Mouse (Mus musculus) retina, postnatal 1 day (tissue): ENCODE measurements around the gene Olfr548-ps1.
"Not testable (repeated sequence)": the region's sequence is repeated elsewhere in the genome, so short reads cannot be mapped to it uniquely, and the experiment has no call there.

Experiments used
- DNase-seq: peaks from one replicate; pipeline ENCODE4 v3.0.0-alpha.2; 2012

Olfr548-ps1 gene

GRCm38 (mm10) chr7:102540596-102540995 is at the start of gene Olfr548-ps1:
Gene Olfr548-ps1 (plus strand): TSS chr7:102540896.
- no peak for DNase-seq

DNA sequence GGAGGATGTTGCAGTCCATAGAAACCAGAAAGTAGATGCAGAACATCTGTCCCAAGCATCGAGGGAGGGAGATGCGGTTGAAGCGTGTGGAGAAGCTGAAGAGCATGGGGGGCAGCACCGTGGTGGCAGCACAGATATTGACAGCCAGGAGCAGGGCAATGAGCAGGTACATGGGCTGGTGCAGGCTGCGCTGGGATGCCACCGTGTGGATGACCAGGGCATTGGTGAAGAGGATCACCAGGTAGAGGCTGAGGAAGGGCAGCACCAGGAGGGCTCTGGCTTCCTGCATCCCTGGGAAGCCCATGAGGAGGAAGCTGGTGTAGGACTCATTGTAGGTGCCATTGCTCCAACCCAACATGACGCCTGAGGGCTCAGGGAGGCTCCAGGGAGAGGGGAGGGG is 46.3 kb upstream of the Olfr548-ps1 start:
- DNase-seq, result not testable (repeated sequence)

- DNase-seq, result no peak
These were observed 41.2 kb upstream of the Olfr548-ps1 start, which contains the start of gene Olfr545 for GRCm38 (mm10) chr7:102499473-102499872. Gene Olfr545 (minus strand): TSS chr7:102499573.

- DNase-seq, result no peak
These were observed 38.7 kb upstream of the Olfr548-ps1 start for GRCm38 (mm10) chr7:102501986-102502385.

DNA sequence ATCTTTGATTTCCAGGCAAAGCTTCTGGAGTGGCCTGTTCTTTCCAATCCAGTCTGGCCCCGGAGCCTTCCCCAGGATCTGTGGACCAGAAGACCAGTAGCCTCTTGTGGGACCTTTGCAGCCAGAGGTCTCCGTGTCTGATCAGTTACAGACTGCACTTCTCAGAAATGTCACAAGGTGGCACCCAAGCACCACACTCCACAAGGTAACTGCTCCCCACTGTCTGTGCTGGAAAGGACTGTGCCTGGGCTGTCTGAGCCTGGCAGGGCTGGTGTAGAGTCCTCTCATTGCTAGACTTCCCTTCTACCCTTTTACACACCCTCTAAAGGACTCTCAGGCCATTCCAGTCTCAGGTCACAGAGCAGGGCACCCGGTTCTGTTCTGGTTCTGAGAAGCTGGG is 33.8 kb upstream of the Olfr548-ps1 start:
- peak; percentile 80 for DNase-seq

GRCm38 (mm10) chr7:102508066-102508465 is 32.6 kb upstream of the Olfr548-ps1 start:
- no peak for DNase-seq

DNA sequence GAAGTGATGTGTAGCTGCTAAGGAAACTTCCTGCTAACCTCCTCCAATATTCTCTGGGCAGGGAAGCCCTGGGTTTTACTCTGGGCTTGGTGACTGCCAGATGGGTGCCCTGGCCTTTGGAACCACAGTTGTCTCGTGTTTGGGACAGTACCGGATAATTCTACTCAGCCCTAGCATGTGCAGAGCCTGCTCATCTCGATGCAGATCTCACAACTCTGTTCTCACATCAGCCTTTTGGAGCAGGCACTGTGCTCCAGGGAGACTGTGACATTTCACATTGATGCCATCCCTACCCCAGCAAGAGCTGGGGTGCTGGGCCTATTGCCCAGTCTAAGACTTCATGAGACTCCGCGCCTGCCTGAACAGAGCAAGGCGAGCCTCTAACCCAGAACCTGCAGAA is 32.0 kb upstream of the Olfr548-ps1 start:
- DNase-seq, result no peak

DNA sequence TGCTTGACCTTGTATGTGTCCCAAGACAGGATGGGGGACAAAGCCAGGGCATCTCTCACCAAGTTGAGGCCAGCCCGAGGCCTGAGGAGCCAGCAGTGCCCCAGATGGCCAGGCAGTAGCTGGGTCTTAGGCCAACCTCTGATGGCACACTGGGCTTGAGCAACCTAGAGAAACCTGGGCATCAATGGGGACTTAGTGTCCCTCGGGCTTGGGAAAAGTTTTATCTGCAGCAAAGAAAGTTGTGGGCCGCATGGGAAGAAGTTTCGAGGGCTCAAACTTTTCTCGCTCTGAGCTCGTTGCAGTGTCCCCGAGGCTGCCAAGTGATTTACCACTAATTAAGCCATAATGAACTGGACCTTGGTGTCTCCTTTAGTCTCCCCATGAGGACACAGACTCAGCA is 31.0 kb upstream of the Olfr548-ps1 start:
- DNase-seq, result no peak

GRCm38 (mm10) chr7:102511927-102512326 is 28.8 kb upstream of the Olfr548-ps1 start:
- no peak for DNase-seq

DNA sequence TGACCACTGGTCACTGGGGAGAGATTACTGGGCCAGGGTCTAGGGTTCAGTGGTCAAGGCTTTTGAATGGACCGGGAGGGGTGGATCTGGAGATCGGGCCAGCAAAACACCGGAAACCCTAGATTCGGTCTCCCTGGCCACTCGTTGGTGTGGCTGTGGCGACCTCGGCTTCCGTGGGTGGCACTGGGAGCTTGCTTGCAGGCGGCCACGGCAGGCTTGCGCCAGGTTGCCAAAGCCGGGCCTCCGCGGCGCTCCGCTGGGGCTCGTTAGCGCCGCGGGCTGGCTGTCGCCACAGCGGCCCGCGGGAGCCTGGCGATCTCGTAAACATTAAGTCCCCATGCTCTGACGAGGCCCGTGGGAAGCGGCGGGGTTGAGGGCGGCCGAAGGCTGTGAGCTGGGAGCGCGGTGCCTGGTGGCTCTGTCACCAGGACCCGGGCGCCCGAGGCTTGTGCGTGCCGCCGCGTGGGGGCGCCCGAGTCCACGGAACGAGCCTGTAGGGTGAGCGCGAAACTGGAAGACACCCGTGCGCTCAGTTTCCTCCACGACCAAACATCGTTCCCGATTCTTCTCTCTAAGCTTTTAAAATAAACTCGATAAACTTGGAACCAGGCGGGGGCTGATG is 27.8 kb upstream of the Olfr548-ps1 start:
- peak; percentile 88 for DNase-seq

DNA sequence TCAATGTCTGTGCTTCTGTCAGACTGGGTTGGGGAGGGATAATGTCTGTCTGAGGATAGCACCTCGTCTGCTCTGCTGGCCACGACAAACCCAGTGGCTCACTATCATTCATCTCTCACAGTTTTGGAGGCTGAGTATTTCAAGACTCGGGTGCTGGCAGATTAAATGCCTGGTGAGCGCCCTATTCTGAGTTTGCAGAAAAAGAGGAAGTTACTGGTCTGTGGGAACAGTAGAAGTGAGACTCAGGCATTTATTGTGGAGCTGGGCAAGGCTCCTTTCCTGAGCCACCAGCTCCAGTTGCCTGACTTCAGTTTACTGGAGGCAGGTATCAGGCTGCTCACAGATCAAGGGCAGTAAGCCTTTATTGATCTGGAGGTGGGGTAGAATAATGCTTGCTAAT is 26.6 kb upstream of the Olfr548-ps1 start:
- no peak for DNase-seq

DNA sequence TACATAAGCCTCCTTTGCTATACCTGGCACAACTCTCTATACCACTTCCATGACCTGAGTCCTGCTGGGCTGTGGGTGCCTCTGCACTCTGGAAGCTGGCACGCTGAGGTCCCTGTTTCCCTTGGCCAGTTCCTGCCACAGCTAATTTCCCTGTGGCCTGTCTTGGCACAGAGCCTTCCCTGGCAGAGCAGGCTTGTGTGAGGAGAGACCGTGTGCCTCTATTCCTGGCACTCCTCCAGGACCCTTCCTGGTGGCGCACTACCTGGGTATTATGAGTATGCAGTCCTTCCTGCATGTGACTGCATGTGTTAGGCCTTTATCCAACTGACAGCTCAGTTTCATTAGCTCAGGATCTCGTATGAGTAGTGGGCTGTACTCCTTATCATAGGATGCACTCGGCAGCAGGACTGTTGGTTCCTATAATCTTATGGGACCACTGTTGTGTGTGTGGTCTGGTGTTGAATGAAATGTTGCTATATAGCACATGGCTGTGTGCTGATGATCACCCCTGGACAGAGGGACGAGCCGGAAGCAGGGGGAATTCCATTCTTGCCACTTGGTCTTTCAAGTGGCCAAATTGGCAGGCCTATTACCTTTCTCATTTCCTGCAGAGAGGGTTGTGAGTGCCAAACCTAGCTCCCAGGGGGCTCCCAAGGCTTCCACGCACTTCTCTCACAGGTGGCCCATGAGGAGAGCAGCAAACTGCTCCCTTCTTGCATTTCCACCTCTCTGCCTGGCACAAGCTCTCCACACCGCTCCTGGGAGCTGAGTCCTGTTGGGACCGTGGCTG is 24.2 kb upstream of the Olfr548-ps1 start:
- peak; percentile 14 for DNase-seq

DNA sequence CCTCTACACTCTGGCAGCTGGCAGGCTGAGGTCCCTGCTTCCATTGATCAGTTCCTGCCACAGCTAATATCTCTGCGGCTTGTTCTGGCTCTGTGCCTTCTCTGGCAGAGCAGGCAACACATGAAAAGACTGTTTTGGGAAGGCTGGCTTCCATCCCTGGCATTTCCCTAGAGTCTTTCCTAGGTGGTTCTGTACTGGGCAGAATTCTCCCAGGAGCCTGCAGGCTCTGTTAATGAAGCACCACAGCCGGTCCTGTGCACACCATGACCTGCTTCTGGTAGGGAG is 23.7 kb upstream of the Olfr548-ps1 start:
- no peak for DNase-seq

DNA sequence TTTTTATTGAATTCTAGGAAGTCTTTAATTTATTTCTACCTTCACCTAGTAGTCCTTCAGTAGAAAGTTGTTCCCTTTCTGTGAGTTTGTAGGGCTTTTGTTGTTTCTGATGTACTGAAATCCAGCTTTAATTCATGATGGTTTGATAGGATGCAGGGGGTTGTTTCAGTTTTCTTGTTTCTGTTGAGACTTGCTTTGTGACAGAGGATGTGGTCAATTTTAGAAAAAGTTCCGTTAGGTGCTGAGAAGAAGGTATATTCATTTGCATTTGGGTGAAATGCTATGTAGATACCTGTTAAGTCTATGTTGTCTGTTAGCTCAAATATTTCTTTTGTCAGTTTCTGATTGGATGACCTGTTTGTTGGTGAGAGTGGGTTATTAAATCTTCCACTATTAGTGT is 11.6 kb upstream of the Olfr548-ps1 start:
- DNase-seq, result no peak

- no peak for DNase-seq
These were observed 6.2 kb upstream of the Olfr548-ps1 start, which contains the start of gene Olfr547 for GRCm38 (mm10) chr7:102534449-102534848. Gene Olfr547 (plus strand): TSS chr7:102534749.

- no peak for DNase-seq
These were observed 555 bp downstream of the Olfr548-ps1 start for GRCm38 (mm10) chr7:102541251-102541650.

DNA sequence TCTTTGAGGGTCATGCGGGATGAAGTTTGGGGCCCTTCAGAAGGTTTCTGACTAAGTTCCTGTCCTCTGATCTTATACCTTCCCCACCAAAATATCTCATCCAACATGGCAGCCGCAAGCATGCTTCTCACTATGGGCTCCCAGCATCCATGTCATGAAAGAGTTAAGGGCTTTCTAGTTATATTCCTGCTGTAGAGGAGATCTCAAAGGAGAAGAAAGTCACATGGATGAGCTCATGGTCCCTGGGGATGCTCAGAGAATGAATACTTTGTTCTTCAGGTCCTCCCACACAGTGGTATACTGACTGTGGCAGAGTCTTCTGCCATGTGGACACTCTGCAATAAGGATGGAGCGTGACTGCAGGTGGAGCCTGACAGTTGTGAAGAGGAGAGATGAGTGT is 8.9 kb downstream of the Olfr548-ps1 start, which contains the start of gene Olfr549:
TSS of gene Olfr549 (plus strand) at position 301 of the 400 bp plus-strand sequence.
- DNase-seq, result no peak

- DNase-seq, result no peak
These were observed 12.6 kb downstream of the Olfr548-ps1 start for GRCm38 (mm10) chr7:102553279-102553678.

GRCm38 (mm10) chr7:102564999-102565997 is 24.6 kb downstream of the Olfr548-ps1 start, which contains the start of gene Trim21:
Gene Trim21 (minus strand): TSS chr7:102565486.
- DNase-seq, result peak; percentile 83

DNA sequence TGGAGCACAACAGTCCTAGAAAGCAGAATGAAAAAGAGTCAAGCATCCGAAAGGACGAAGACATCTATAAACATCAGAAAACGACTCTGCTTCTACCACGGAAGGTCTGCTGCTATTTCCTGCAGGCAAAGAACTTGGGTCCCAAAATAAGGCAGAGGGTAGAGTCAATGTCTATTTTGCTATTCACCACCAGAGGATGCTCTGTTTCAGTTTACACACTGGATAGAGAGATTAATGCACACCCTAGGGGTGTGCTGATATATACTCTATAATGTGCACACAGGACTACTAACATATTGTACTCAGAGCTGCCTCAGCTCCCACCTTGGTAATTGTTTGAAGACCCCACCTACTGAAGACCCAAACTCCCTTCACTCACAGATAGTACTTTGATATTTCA is 25.5 kb downstream of the Olfr548-ps1 start:
- no peak for DNase-seq

- DNase-seq, result no peak
These were observed 30.4 kb downstream of the Olfr548-ps1 start, which contains the start of gene Olfr550 for GRCm38 (mm10) chr7:102571142-102571541. Gene Olfr550 (plus strand): TSS chr7:102571442.

- DNase-seq, result no peak
These were observed 32.6 kb downstream of the Olfr548-ps1 start for GRCm38 (mm10) chr7:102573174-102573830.
